Mouse (Mus musculus) bone marrow, adult 2 months (tissue): ENCODE results near the gene Dock8.

Source experiments
- CTCF ChIP-seq: fragments of 200-500 bp; IDR thresholded peaks from 2 replicates; pipeline ENCODE4 v1.5.1; 2011; ENCODE audit warnings: low read length, control low read depth; ENCODE audit not compliant: control insufficient read depth, insufficient read depth
- POLR2A ChIP-seq: fragments of 200-500 bp; IDR thresholded peaks from 2 replicates; pipeline ENCODE4 v1.6.1; 2011; ENCODE audit warnings: low read depth, mild to moderate bottlenecking, control low read depth, low read length, borderline replicate concordance; ENCODE audit not compliant: control insufficient read depth

DNA sequence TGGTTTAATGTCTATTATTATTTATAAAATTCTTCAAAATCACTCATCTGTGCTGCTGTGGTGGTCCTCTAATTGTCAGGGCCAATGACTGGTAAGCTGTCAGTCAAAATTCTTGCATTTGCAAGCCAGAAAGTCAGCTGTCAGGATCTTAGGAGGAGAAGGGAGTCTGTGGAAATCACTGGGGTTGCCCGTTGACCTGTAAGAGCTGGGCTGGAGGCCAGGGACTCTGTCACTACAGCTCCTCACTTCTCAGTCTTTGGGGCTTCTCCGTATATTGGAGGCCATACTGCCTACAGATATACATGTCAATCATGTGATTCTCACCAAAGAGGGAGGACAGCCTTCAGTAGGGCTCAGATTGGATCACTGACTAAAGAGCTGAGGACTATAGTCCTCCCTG, 221.3 kb downstream of the Dock8 start:
- no peak for TF ChIP-seq CTCF
- no peak for TF ChIP-seq POLR2A
